Mouse (Mus musculus): ENCODE measurements at regions not wholly inside any gene's neighbourhood (a gene's known extent, or its start where the extent isn't known, plus 50 kb on each side); places are given as distances from the start of the nearest gene placed in this dataset.
A peak's percentile ranks its signal among the peaks of the same experiment; 100 is the strongest.

DNA sequence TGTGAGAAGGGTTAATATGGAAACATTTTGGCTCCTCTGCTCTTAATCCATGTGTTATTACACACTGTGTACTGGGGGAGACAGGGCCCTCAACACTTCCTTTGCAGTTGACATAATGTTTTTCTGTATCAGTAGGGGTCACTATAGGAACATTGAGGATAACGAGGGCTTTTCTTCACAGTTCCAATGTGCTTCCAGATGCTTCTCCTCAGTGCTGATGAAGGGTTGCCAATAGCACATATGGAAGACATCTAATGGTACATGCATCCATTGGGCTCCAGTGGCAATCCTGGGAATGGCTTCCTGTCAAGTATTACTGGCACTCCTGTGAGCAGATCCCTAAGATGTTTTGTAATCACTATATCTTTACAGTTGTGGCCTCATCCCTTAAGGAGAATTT is 62.1 kb downstream of the Naa11 start:
- WGBS = 33% methylated on average over 1 of the region's 1 CpGs
- H3K9me3 ChIP-seq (ENCODE audit: control insufficient read depth, low read length) = no peaks in the 10 kb centered on the region
- H3K27me3 ChIP-seq (ENCODE audit: control insufficient read depth, insufficient read depth, low read length) = no peaks in the 10 kb centered on the region
- H3K36me3 ChIP-seq (ENCODE audit: control insufficient read depth, insufficient read depth, low read length) = no peaks in the 10 kb centered on the region
- no peak overlapping the region for H3K27ac ChIP-seq (replicated peaks)
- TF ChIP-seq EP300 (optimal IDR thresholded peaks at IDR 0.05) (no peak), CTCF (IDR thresholded peaks at IDR 0.05; ENCODE audit: low read depth) (peak; percentile 71)
- no peak overlapping the region for H3K9ac ChIP-seq (ENCODE audit: low read length)
- ATAC-seq (ENCODE audit: low FRiP score, low TSS enrichment) = no peak
- H3K4me1 ChIP-seq (replicated peaks; ENCODE audit: control insufficient read depth, insufficient read depth) = no peaks in the 10 kb centered on the region
- H3K4me2 ChIP-seq (replicated peaks; ENCODE audit: low read depth) = no peak overlapping the region
- H3K4me3 ChIP-seq (ENCODE audit: low read depth, low read length) = no peak overlapping the region
- DNase-seq (ENCODE audit: low spot score) = no peak

DNA sequence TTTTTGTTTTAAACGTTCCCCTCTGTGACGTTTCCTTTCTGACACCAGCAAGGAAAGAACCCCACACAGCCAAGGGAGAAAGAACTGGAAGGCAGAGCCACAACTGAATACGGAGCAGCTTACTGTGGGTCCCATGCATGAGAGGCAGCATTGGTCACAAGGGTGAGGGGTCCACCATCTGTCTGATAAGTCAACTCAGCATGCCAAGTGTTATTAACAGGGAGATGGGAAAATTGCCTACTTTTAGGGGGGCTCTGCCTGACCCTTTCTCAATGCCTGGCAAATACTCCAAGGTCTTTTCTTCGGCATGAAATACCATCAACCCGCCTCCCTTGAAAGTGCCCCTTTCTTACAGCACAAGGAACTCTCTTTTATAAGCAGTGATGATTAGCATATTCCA is 66.3 kb downstream of the Naa11 start:
- Histone ChIP-seq H3K9me3 (ENCODE audit: control insufficient read depth, low read length) (no peaks in the 10 kb centered on the region), H3K27ac (replicated peaks) (no peak overlapping the region), H3K36me3 (ENCODE audit: control insufficient read depth, insufficient read depth, low read length) (no peaks in the 10 kb centered on the region), H3K9ac (ENCODE audit: low read length) (no peak overlapping the region), H3K4me2 (replicated peaks; ENCODE audit: low read depth) (no peak overlapping the region), H3K4me1 (replicated peaks; ENCODE audit: control insufficient read depth, insufficient read depth) (no peaks in the 10 kb centered on the region), H3K27me3 (ENCODE audit: control insufficient read depth, insufficient read depth, low read length) (no peaks in the 10 kb centered on the region), H3K4me3 (ENCODE audit: low read depth, low read length) (no peak overlapping the region)
- TF ChIP-seq CTCF (IDR thresholded peaks at IDR 0.05; ENCODE audit: low read depth) (no peak), EP300 (optimal IDR thresholded peaks at IDR 0.05) (no peak)
- ATAC-seq (ENCODE audit: low FRiP score, low TSS enrichment) = no peak
- no peak for DNase-seq (ENCODE audit: low spot score)
- 79% methylated on average over 5 of the region's 5 CpGs for WGBS

DNA sequence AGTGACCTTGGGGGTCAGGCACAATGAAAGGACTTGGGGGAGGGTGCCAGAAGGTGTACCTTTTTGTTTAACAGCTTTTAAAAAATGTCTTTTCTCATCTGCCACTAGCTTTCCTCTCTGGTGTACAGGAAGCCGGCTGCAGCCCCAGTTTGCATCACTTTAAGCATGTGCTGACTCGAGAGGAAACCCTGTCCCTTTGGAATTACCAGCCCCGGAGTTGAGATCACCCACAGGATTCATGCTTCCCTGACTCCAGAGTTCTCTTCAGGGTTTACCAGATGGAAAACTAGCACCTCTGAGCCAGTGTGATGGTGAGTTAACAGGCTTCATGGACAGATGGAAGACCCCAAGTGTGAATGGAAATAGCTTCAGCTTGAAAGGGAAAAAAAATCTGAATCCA is 68.3 kb downstream of the Naa11 start:
- WGBS = 53% methylated on average over 3 of the region's 3 CpGs
- Histone ChIP-seq H3K36me3 (ENCODE audit: control insufficient read depth, insufficient read depth, low read length) (no peaks in the 10 kb centered on the region), H3K4me1 (replicated peaks; ENCODE audit: control insufficient read depth, insufficient read depth) (no peaks in the 10 kb centered on the region), H3K27me3 (ENCODE audit: control insufficient read depth, insufficient read depth, low read length) (no peaks in the 10 kb centered on the region), H3K4me2 (replicated peaks; ENCODE audit: low read depth) (no peak overlapping the region), H3K4me3 (ENCODE audit: low read depth, low read length) (no peak overlapping the region), H3K9me3 (ENCODE audit: control insufficient read depth, low read length) (no peaks in the 10 kb centered on the region), H3K9ac (ENCODE audit: low read length) (no peak overlapping the region), H3K27ac (replicated peaks) (no peak overlapping the region)
- no peak for TF ChIP-seq EP300 (optimal IDR thresholded peaks at IDR 0.05)
- TF ChIP-seq CTCF (IDR thresholded peaks at IDR 0.05; ENCODE audit: low read depth) = no peak
- DNase-seq (ENCODE audit: low spot score) (no peak), ATAC-seq (ENCODE audit: low FRiP score, low TSS enrichment) (no peak)

DNA sequence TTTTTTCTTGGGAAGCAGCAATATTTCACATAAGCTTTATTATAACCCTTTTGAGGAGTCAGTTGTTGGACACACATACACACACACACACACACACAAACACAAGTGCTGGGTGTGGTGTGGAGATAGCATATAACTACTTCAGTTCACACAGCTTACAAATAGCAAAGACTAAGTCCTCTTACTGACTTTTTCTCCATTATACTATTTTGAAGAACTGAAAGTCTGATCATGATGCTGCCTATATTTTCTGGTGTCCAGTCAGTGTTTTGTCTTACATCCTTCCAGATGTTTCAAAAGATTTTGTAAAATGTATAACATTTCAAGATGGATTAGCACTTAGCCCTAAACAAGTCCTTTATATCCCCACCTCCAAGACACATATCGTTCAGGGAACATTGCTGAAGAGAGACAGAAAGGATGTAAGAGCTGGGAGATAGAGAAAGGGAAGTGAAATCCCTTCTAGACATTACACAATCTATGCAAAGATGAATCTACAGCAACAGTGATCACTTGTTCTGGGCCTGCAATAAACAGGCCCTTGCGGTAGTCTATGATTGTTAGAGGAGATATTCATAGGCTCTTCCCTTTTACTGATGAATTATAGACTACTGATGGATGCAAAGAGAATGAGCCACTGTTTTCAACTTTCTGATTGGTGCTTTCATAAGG is 72.2 kb downstream of the Naa11 start:
- ATAC-seq (ENCODE audit: low FRiP score, low TSS enrichment) (no peak), DNase-seq (ENCODE audit: low spot score) (no peak)
- Histone ChIP-seq H3K9ac (ENCODE audit: low read length) (no peak overlapping the region), H3K36me3 (ENCODE audit: control insufficient read depth, insufficient read depth, low read length) (no peaks in the 10 kb centered on the region), H3K27me3 (ENCODE audit: control insufficient read depth, insufficient read depth, low read length) (no peaks in the 10 kb centered on the region), H3K4me2 (replicated peaks; ENCODE audit: low read depth) (no peak overlapping the region), H3K27ac (replicated peaks) (no peak overlapping the region), H3K9me3 (ENCODE audit: control insufficient read depth, low read length) (no peaks in the 10 kb centered on the region), H3K4me1 (replicated peaks; ENCODE audit: control insufficient read depth, insufficient read depth) (no peaks in the 10 kb centered on the region), H3K4me3 (ENCODE audit: low read depth, low read length) (no peak overlapping the region)
- no peak for TF ChIP-seq EP300 (optimal IDR thresholded peaks at IDR 0.05)
- no peak for TF ChIP-seq CTCF (IDR thresholded peaks at IDR 0.05; ENCODE audit: low read depth)
- 78% methylated on average over 2 of the region's 2 CpGs for WGBS

DNA sequence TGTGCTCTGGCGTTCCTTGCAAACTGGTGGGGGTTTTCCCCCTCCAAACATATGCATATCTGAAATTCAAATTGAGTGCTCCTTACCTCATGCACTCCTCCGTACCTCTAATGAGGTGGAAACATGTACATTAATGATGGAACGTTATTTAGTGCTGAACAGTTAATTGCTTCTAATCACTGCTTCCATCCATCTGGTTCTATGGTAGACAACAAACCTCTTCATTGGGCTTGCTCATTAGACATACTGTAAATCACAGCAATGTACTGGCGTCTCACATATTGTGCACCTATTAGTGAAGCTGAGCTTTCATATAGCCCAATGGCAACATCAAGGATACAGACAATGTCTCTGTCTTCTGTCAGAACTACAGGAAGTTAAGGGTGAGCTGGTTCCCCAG is 85.3 kb downstream of the Naa11 start:
- TF ChIP-seq EP300 (optimal IDR thresholded peaks at IDR 0.05) (no peak), CTCF (IDR thresholded peaks at IDR 0.05; ENCODE audit: low read depth) (no peak)
- Histone ChIP-seq H3K27ac (replicated peaks) (no peak overlapping the region), H3K4me3 (ENCODE audit: low read depth, low read length) (no peak overlapping the region), H3K27me3 (ENCODE audit: control insufficient read depth, insufficient read depth, low read length) (no peaks in the 10 kb centered on the region), H3K4me2 (replicated peaks; ENCODE audit: low read depth) (no peak overlapping the region), H3K9me3 (ENCODE audit: control insufficient read depth, low read length) (no peaks in the 10 kb centered on the region), H3K4me1 (replicated peaks; ENCODE audit: control insufficient read depth, insufficient read depth) (no peaks in the 10 kb centered on the region), H3K36me3 (ENCODE audit: control insufficient read depth, insufficient read depth, low read length) (no peaks in the 10 kb centered on the region), H3K9ac (ENCODE audit: low read length) (no peak overlapping the region)
- DNase-seq (ENCODE audit: low spot score) (no peak), ATAC-seq (ENCODE audit: low FRiP score, low TSS enrichment) (no peak)
- WGBS = 88% methylated on average over 4 of the region's 4 CpGs

DNA sequence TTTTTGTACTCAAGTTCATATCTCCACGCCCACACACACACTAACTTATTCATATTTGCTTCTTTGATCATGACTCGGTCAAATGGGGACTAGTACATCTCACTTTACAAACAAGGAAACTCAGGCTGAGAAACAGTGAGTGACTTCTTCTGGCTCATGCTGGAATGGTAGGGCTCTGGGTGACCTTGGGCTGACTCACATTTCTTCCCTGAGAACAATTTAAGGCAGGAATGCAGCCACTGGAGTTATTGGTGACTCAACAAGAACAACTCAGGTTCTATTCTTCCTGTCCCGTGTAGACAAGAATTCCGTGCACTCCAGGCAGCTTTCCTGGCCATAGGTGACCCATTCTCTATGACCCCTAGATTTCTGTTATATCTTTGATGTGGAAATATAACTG is 87.3 kb downstream of the Naa11 start:
- Histone ChIP-seq H3K36me3 (ENCODE audit: control insufficient read depth, insufficient read depth, low read length) (no peaks in the 10 kb centered on the region), H3K27ac (replicated peaks) (no peak overlapping the region), H3K4me3 (ENCODE audit: low read depth, low read length) (no peak overlapping the region), H3K9ac (ENCODE audit: low read length) (no peak overlapping the region), H3K27me3 (ENCODE audit: control insufficient read depth, insufficient read depth, low read length) (no peaks in the 10 kb centered on the region), H3K4me1 (replicated peaks; ENCODE audit: control insufficient read depth, insufficient read depth) (no peaks in the 10 kb centered on the region), H3K9me3 (ENCODE audit: control insufficient read depth, low read length) (no peaks in the 10 kb centered on the region), H3K4me2 (replicated peaks; ENCODE audit: low read depth) (no peak overlapping the region)
- WGBS = 57% methylated on average over 4 of the region's 4 CpGs
- DNase-seq (ENCODE audit: low spot score) (peak; percentile 46), ATAC-seq (ENCODE audit: low FRiP score, low TSS enrichment) (peak; percentile 97)
- TF ChIP-seq CTCF (IDR thresholded peaks at IDR 0.05; ENCODE audit: low read depth) = no peak
- TF ChIP-seq EP300 (optimal IDR thresholded peaks at IDR 0.05) = no peak

Data from stomach, postnatal 0 days (tissue).